Mouse (Mus musculus) forebrain, embryonic 14.5 days (tissue): Measurements from ENCODE around the gene Slc26a10. TPM values are rescaled to one million over a fixed set of nuclear protein-coding genes. Genes with fewer than 3 reads are reported as not detected.

Source experiments
- ATAC-seq: fragments of 200-750 bp; cut with Nextera tagmentation; 2 replicates; pipeline ENCODE4 v1.8.0; 2017; ENCODE audit warnings: mild to moderate bottlenecking, moderate library complexity
- DNase-seq: peaks from one replicate; pipeline ENCODE4 v3.0.0-alpha.2; 2015; ENCODE audit warnings: low spot score
- H3K27ac ChIP-seq: fragments of 300-500 bp; sonication (generic); 2 replicates; pipeline ENCODE4 v1.5.1; 2014; ENCODE audit warnings: low read depth, mild to moderate bottlenecking, control low read depth, low read length, moderate library complexity
- H3K27me3 ChIP-seq: fragments of 300-500 bp; sonication (generic); replicated peaks from 2 replicates; pipeline ENCODE4 v1.6.1; 2014; ENCODE audit warnings: low read length, control low read depth, mixed read lengths; ENCODE audit not compliant: control insufficient read depth, insufficient read depth
- H3K36me3 ChIP-seq: fragments of 300-500 bp; sonication (generic); 2 replicates; pipeline ENCODE4 v1.6.1; 2014; ENCODE audit warnings: low read length, control low read depth; ENCODE audit not compliant: control insufficient read depth, insufficient read depth
- H3K4me1 ChIP-seq: fragments of 300-500 bp; sonication (generic); 2 replicates; pipeline ENCODE4 v1.6.1; 2014; ENCODE audit warnings: antibody characterized with exemption, low read length, control low read depth; ENCODE audit not compliant: control insufficient read depth, insufficient read depth
- H3K4me2 ChIP-seq: fragments of 300-500 bp; sonication (generic); 2 replicates; pipeline ENCODE4 v1.6.1; 2014; ENCODE audit warnings: mild to moderate bottlenecking, control low read depth, low read length
- H3K4me3 ChIP-seq: fragments of 300-500 bp; sonication (generic); 2 replicates; pipeline ENCODE4 v1.5.1; 2014; ENCODE audit warnings: low read depth, low read length, control low read depth
- H3K9ac ChIP-seq: fragments of 300-500 bp; sonication (generic); 2 replicates; pipeline ENCODE4 v1.6.1; 2014; ENCODE audit warnings: mild to moderate bottlenecking, low read length, control low read depth, moderate library complexity
- H3K9me3 ChIP-seq: fragments of 300-500 bp; sonication (generic); replicated peaks from 2 replicates; pipeline ENCODE4 v1.6.1; 2016; ENCODE audit warnings: low read length, control low read depth, mixed read lengths; ENCODE audit not compliant: control insufficient read depth
- whole genome bisulfite sequencing: fragments of 180-500 bp; shearing (Covaris S2); extraction: QIAGEN DNeasy Blood & Tissue Kit; methylation state at CpG from one replicate; pipeline ENCODE4 v1.1.7; 2014; 5-methylcytosine and 5-hydroxymethylcytosine counted together
- polyA plus RNA-seq: library from polyadenylated mRNA; unstranded; fragments of >200 nt; fragmentation: Nextera tagmentation; extraction: Ambion mirVana; gene quantifications from 2 replicates; pipeline ENCODE4 v1.2.1, GENCODE M21; 2014

Gene Slc26a10
- polyA plus RNA-seq, 1 experiment from 2014 or later, result 0.69 TPM

- Histone ChIP-seq H3K4me1 (no peaks in the 10 kb centered on the region), H3K4me2 (no peak overlapping the region), H3K9ac (no peak overlapping the region), H3K36me3 (peaks cover 92% of the 10 kb centered on the region), H3K27me3 (no peaks in the 10 kb centered on the region), H3K4me3 (no peak overlapping the region), H3K9me3 (no peaks in the 10 kb centered on the region), H3K27ac (no peak overlapping the region)
- no peak for DNase-seq
- no peak for ATAC-seq
- 92% methylated on average over 3 of the region's 3 CpGs for WGBS
Measured at GRCm38 (mm10) chr10:127203106-127203505, 22.7 kb upstream of the Slc26a10 start.

- no peak overlapping the region for H3K9ac ChIP-seq
- no peak overlapping the region for H3K27ac ChIP-seq
- H3K4me1 ChIP-seq, result peaks cover 6% of the 10 kb centered on the region; the same call in 1 of the 2 replicates
- H3K4me3 ChIP-seq, result no peak overlapping the region
- ATAC-seq (no peak), DNase-seq (no peak)
- H3K36me3 ChIP-seq, result peaks cover 66% of the 10 kb centered on the region
- H3K9me3 ChIP-seq, result no peaks in the 10 kb centered on the region
- H3K4me2 ChIP-seq, result no peak overlapping the region
- H3K27me3 ChIP-seq, result no peaks in the 10 kb centered on the region
- WGBS, result 83% methylated on average over 8 of the region's 8 CpGs
Measured at GRCm38 (mm10) chr10:127200279-127200678, 19.8 kb upstream of the Slc26a10 start.

DNA sequence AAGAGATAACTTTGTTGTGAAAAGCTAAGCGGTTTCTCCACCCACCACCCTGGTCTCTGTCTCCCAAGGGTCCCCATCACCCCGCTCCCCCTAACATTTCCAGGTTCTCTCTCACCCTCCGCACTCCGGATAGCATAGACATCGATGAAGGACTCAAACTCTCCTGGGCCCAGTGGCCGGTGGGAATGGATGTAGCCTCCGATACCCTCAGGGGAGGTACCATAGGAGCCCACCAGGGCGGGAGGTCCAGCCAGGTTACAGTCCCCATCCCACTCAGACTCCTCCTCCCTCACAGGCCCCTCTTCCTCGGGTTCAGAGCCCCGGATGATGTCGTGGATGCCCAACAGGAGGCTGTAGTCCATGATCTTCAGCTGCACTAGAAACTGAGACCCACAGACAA is 19.0 kb upstream of the Slc26a10 start:
- H3K27me3 ChIP-seq, result no peaks in the 10 kb centered on the region
- H3K9ac ChIP-seq, result no peak overlapping the region
- peaks cover 58% of the 10 kb centered on the region for H3K36me3 ChIP-seq
- no peak overlapping the region for H3K4me2 ChIP-seq
- no peak overlapping the region for H3K4me3 ChIP-seq
- DNase-seq (no peak), ATAC-seq (no peak)
- no peaks in the 10 kb centered on the region for H3K9me3 ChIP-seq
- WGBS, result 87% methylated on average over 11 of the region's 11 CpGs
- peaks cover 12% of the 10 kb centered on the region for H3K4me1 ChIP-seq
- no peak overlapping the region for H3K27ac ChIP-seq

DNA sequence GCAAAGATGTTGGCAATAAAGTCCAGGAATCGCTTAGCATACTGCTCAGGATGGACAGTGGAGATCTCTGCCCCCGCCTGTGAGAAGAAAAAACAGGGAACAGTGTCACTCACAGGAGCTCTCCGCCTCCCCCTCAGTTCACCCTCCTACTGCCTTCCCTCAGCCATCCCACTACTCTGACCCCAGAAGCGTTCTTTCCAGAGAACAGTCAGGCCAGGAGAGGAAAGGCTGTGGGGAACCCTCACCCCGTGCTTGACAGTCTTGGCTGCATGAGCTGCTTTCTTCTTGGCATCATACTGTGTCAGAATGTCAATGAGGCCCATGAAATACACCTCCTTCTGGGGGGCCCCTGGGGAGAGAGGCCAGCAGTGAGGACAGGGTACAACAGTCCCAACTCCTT is 18.6 kb upstream of the Slc26a10 start:
- DNase-seq (no peak), ATAC-seq (no peak)
- WGBS, result 66% methylated on average over 4 of the region's 5 CpGs
- Histone ChIP-seq H3K36me3 (peaks cover 56% of the 10 kb centered on the region), H3K9me3 (no peaks in the 10 kb centered on the region), H3K4me1 (peaks cover 13% of the 10 kb centered on the region), H3K4me2 (no peak overlapping the region), H3K27ac (no peak overlapping the region), H3K4me3 (no peak overlapping the region), H3K9ac (no peak overlapping the region), H3K27me3 (no peaks in the 10 kb centered on the region)

DNA sequence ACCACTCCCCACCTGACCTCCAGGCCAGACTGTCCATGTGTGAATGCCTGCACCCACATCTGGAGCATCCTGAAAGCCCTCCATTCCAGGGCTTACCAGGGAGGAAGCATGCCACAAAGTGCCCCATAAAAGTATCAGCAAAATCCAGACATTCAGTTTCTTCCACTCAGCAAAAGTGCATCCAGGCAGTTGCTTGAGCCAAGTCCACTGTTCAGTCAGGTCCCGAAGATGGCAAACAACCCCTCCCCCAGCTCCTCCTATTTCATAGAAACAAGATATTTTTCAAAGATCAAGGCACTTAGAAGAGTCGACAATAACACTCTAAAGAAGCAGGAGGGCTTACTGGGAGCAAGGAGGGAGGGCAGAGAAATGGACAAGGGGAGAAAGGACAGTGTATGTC is 18.0 kb upstream of the Slc26a10 start:
- H3K9ac ChIP-seq, result no peak overlapping the region
- no peak for DNase-seq
- peaks cover 13% of the 10 kb centered on the region for H3K4me1 ChIP-seq
- H3K4me3 ChIP-seq, result no peak overlapping the region
- no peak for ATAC-seq
- peaks cover 50% of the 10 kb centered on the region for H3K36me3 ChIP-seq
- 68% methylated on average over 2 of the region's 2 CpGs for WGBS
- H3K4me2 ChIP-seq, result no peak overlapping the region
- H3K9me3 ChIP-seq, result no peaks in the 10 kb centered on the region
- no peaks in the 10 kb centered on the region for H3K27me3 ChIP-seq
- H3K27ac ChIP-seq, result no peak overlapping the region

DNA sequence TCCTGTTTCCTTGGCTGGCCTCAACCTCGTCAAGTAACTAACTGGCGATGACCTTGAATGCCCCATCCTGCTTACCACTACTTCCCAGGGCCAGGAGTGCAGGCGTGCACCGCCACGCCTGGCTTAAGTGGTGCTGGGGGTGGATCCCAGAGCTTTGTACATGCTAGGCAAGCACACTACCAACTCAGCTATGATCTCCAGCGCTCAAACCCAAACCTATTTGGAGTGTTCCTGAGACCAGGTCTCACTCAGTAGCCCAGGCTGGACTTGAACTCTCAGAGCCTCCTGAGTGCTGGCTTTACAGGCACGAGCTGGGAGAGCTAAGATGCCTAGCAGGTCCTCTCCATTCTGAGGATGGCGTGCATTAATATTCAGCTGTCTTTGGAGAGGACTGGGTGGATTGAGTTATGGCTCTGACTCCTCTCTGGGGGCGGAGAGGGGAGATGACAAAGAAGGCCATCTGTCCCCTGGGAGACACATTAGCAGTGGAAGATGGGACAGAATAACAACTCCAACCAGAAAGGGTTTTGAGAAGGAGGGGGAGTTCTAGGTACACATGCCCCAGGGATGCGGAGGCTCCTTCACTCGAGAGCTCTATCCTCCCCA is 17.2 kb upstream of the Slc26a10 start:
- no peak overlapping the region for H3K4me2 ChIP-seq
- ATAC-seq (no peak), DNase-seq (no peak)
- no peak overlapping the region for H3K4me3 ChIP-seq
- WGBS, result 89% methylated on average over 11 of the region's 11 CpGs
- peaks cover 13% of the 10 kb centered on the region for H3K4me1 ChIP-seq
- H3K9ac ChIP-seq, result no peak overlapping the region
- peak overlapping the region; percentile 21; the same call in 1 of the 2 replicates for H3K27ac ChIP-seq
- H3K36me3 ChIP-seq, result peaks cover 50% of the 10 kb centered on the region
- no peaks in the 10 kb centered on the region for H3K9me3 ChIP-seq
- no peaks in the 10 kb centered on the region for H3K27me3 ChIP-seq

DNA sequence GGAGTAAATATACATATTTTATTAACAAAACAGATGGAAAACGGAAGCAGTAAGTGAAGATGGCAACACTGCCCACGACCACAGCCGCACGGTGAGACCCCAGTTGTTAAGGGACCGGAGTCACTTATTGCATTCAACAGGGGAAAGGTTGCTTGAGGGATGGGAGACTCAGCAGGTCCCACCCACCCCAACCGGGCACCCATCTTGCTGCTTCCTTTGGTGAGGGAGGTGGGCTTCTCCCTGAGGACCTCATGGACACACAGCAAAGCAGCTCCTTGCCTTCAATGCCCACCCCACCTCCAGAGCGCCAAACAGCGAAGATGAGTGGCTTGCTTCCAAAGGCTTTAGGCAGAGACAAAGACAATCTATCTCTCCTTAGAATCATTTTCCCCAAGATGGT is 16.7 kb upstream of the Slc26a10 start:
- Histone ChIP-seq H3K4me3 (no peak overlapping the region), H3K9ac (no peak overlapping the region), H3K27me3 (no peaks in the 10 kb centered on the region), H3K27ac (peak overlapping the region; percentile 21; the same call in 1 of the 2 replicates), H3K9me3 (no peaks in the 10 kb centered on the region), H3K4me2 (no peak overlapping the region), H3K36me3 (peaks cover 50% of the 10 kb centered on the region), H3K4me1 (peaks cover 13% of the 10 kb centered on the region)
- DNase-seq (no peak), ATAC-seq (no peak)
- WGBS, result 87% methylated on average over 8 of the region's 8 CpGs

- H3K9ac ChIP-seq, result peak overlapping the region; percentile 98
- peak overlapping the region; percentile 88; the same call in 1 of the 2 replicates for H3K27ac ChIP-seq
- H3K4me2 ChIP-seq, result peak overlapping the region; percentile 77
- H3K27me3 ChIP-seq, result no peaks in the 10 kb centered on the region
- peak; percentile 46 for ATAC-seq
- peak; percentile 67 for DNase-seq
- H3K4me1 ChIP-seq, result peaks cover 13% of the 10 kb centered on the region
- H3K4me3 ChIP-seq, result peak overlapping the region; percentile 95
- H3K9me3 ChIP-seq, result no peaks in the 10 kb centered on the region
- WGBS, result 3% methylated on average over 5 of the region's 5 CpGs
- H3K36me3 ChIP-seq, result peaks cover 47% of the 10 kb centered on the region
Measured at GRCm38 (mm10) chr10:127196392-127196791, 15.9 kb upstream of the Slc26a10 start.

- 0% methylated on average over 34 of the region's 47 CpGs for WGBS
- peak within 1 kb of the TSS; percentile 98 for H3K9ac ChIP-seq
- H3K9me3 ChIP-seq, result no peaks in the 10 kb centered on the region
- peak within 1 kb of the TSS; percentile 88 for H3K27ac ChIP-seq
- peak within 1 kb of the TSS; percentile 77 for H3K4me2 ChIP-seq
- DNase-seq (peak; percentile 67), ATAC-seq (peak; percentile 76)
- H3K36me3 ChIP-seq, result peaks cover 47% of the 10 kb centered on the region
- H3K4me1 ChIP-seq, result peaks cover 13% of the 10 kb centered on the region
- H3K27me3 ChIP-seq, result no peaks in the 10 kb centered on the region
- peak within 1 kb of the TSS; percentile 95 for H3K4me3 ChIP-seq
Measured at GRCm38 (mm10) chr10:127195328-127196129, 15.1 kb upstream of the Slc26a10 start, which contains the start of gene Dtx3. TSS of gene Dtx3 (minus strand) at chr10:127195728.
